In the genomic region with DNA sequence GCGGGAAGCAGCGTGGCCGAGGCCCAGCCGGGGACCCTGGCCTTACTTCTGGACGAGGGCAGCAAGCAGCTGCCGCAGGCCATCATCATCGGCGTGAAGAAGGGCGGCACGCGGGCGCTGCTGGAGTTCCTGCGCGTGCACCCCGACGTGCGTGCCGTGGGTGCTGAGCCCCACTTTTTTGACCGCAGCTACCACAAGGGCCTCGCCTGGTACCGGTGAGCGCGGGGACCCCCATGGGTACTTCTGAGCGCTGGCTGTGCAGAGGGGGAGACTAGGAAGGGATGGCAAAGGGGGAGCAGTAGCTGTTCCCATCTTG, we compare ENCODE assay signal across 9 mouse cellular contexts. TPM values are rescaled to one million over a fixed set of nuclear protein-coding genes. Genes with fewer than 3 reads are reported as not detected.
DNase-seq lines count a peak whose midpoint lies in the region; ATAC-seq lines count a peak whose summit lies in the region.
"Had no signal": no experiment of that assay in that cellular context is flagged by ENCODE, and none has a peak within 500 bp of the region (broad histone marks: within the 10 kb centered on the region; RNA-seq: fewer than 3 reads in every experiment).

A gene (minus strand): TSS at position 242 of the 316 bp plus-strand sequence.

- ATAC-seq in embryonic facial prominence, embryonic 15.5 days (ENCODE audit: insufficient number of reproducible peaks, low FRiP score, low TSS enrichment, low read depth): no peak
- no peak for ATAC-seq in hindbrain, embryonic 15.5 days (ENCODE audit: low FRiP score, low read depth)
- no peak for ATAC-seq in midbrain, embryonic 16.5 days
- ATAC-seq: activated CD4-positive, CD25-positive, alpha-beta regulatory T cell, adult 4 months had no signal

- H3K4me2 ChIP-seq in embryonic facial prominence, embryonic 15.5 days (replicated peaks): peak within 1 kb of the TSS; percentile 98
- H3K4me2 ChIP-seq in hindbrain, embryonic 15.5 days: peak within 1 kb of the TSS; percentile 99
- peak within 1 kb of the TSS; percentile 95 for H3K4me2 ChIP-seq in midbrain, embryonic 16.5 days (ENCODE audit: low read length)

- peak within 1 kb of the TSS; percentile 59 for H3K9ac ChIP-seq in embryonic facial prominence, embryonic 15.5 days
- peak within 1 kb of the TSS; percentile 54 for H3K9ac ChIP-seq in hindbrain, embryonic 15.5 days
- peak within 1 kb of the TSS; percentile 74 for H3K9ac ChIP-seq in midbrain, embryonic 16.5 days (ENCODE audit: low read depth, low read length)

- H3K36me3 ChIP-seq in embryonic facial prominence, embryonic 15.5 days: no peaks in the 10 kb centered on the region
- H3K36me3 ChIP-seq in hindbrain, embryonic 15.5 days: no peaks in the 10 kb centered on the region
- H3K36me3 ChIP-seq in midbrain, embryonic 16.5 days (ENCODE audit: control insufficient read depth, insufficient read depth, low read length): no peaks in the 10 kb centered on the region

- peaks cover 20% of the 10 kb centered on the region for H3K4me1 ChIP-seq in embryonic facial prominence, embryonic 15.5 days
- H3K4me1 ChIP-seq in hindbrain, embryonic 15.5 days (replicated peaks): peaks cover 22% of the 10 kb centered on the region
- H3K4me1 ChIP-seq in midbrain, embryonic 16.5 days (ENCODE audit: control insufficient read depth, insufficient read depth, low read length): peaks cover 11% of the 10 kb centered on the region

- H3K4me3 ChIP-seq in embryonic facial prominence, embryonic 15.5 days (replicated peaks): peak within 1 kb of the TSS; percentile 58
- H3K4me3 ChIP-seq in hindbrain, embryonic 15.5 days: peak within 1 kb of the TSS; percentile 56
- peak within 1 kb of the TSS; percentile 60 for H3K4me3 ChIP-seq in midbrain, embryonic 16.5 days (ENCODE audit: low read depth, low read length)

- WGBS in embryonic facial prominence, embryonic 15.5 days: 0% methylated on average over 24 of the region's 24 CpGs
- WGBS in hindbrain, embryonic 15.5 days: 1% methylated on average over 24 of the region's 24 CpGs
- 1% methylated on average over 24 of the region's 24 CpGs for WGBS in midbrain, embryonic 16.5 days

- H3K27me3 ChIP-seq in embryonic facial prominence, embryonic 15.5 days: peaks cover 15% of the 10 kb centered on the region
- H3K27me3 ChIP-seq in hindbrain, embryonic 15.5 days: peaks cover 23% of the 10 kb centered on the region
- H3K27me3 ChIP-seq in midbrain, embryonic 16.5 days (ENCODE audit: control insufficient read depth, insufficient read depth, low read depth, low read length): peaks cover 5% of the 10 kb centered on the region; the same call in 1 of the 2 replicates

- DNase-seq in left cerebral cortex, postnatal 4 days: peak; percentile 6
- no peak for DNase-seq in left cerebral cortex, adult 18-20 months (ENCODE audit: low spot score in 2 of 2)
- no peak for DNase-seq in adrenal gland, postnatal 10 days
- no peak for DNase-seq in frontal cortex, adult 2 months (ENCODE audit: extremely low spot score in 1 of 2, low spot score in 1 of 2)
- DNase-seq in thymus, postnatal 10 days (ENCODE audit: low spot score in 2 of 2): no peak

- peak within 1 kb of the TSS; percentile 76 for H3K27ac ChIP-seq in embryonic facial prominence, embryonic 15.5 days (replicated peaks)
- H3K27ac ChIP-seq in hindbrain, embryonic 15.5 days (replicated peaks): peak within 1 kb of the TSS; percentile 50; the same call in 1 of the 2 replicates
- peak within 1 kb of the TSS; percentile 55 for H3K27ac ChIP-seq in midbrain, embryonic 16.5 days (ENCODE audit: low read length)

- H3K9me3 ChIP-seq in embryonic facial prominence, embryonic 15.5 days (replicated peaks): no peaks in the 10 kb centered on the region
- no peaks in the 10 kb centered on the region for H3K9me3 ChIP-seq in hindbrain, embryonic 15.5 days
- no peaks in the 10 kb centered on the region for H3K9me3 ChIP-seq in midbrain, embryonic 16.5 days (replicated peaks; ENCODE audit: control insufficient read depth, low read length, poor library complexity, severe bottlenecking)

- intact Hi-C loops in left cerebral cortex, postnatal 4 days (cut with DNase I): no loop called here

RNA-seq across cellular contexts. Expression of the gene that starts here (rescaled TPM):
- under 1 TPM; 0.50 to 0.79 TPM for total RNA-seq in left cerebral cortex, postnatal 4 days (2021)
- 1 to 10 TPM; 1.3 to 1.4 TPM for total RNA-seq in left cerebral cortex, adult 18-20 months (2021)
- 1.4 and 2.8 TPM in 2 replicates for polyA plus RNA-seq in embryonic facial prominence, embryonic 15.5 days (2015; fragmentation: Nextera tagmentation; extraction: Ambion mirVana)
- polyA plus RNA-seq in hindbrain, embryonic 15.5 days (2015; fragmentation: Nextera tagmentation; extraction: Ambion mirVana): 1.3 and 1.4 TPM in 2 replicates
- 0.85 and 1.2 TPM in 2 replicates for polyA plus RNA-seq in midbrain, embryonic 16.5 days (2015; fragmentation: Nextera tagmentation; extraction: Ambion mirVana)
- total RNA-seq in adrenal gland, postnatal 10 days (2021): not detected
- polyA plus RNA-seq in frontal cortex, adult 2 months (2012; rRNA removed): 1.2 and 1.5 TPM in 2 replicates
- polyA plus RNA-seq: activated CD4-positive, CD25-positive, alpha-beta regulatory T cell, adult 4 months had no signal

Comparison
In these comparisons a context has a peak if more than half of its experiments do, and no peak if none do; other contexts are left out.
1. Peak in DNase-seq in left cerebral cortex, postnatal 4 days; RNA of the gene not detected or under 1 TPM.